Mouse (Mus musculus) adrenal gland, postnatal 25 days (tissue): Measurements from ENCODE around the gene Flt3. TPM values are rescaled to one million over a fixed set of nuclear protein-coding genes. Genes with fewer than 3 reads are reported as not detected.
A peak's percentile ranks its signal among the peaks of the same experiment; 100 is the strongest.

Experiments
- DNase-seq: peaks from one replicate; pipeline ENCODE4 v3.0.0; 2021; ENCODE audit warnings: mixed read lengths
- total RNA-seq: library from RNA; stranded (reverse); gene quantifications from 2 replicates; pipeline ENCODE4 v1.2.3, GENCODE M21; 2021

The Flt3 gene
- total RNA-seq, 1 experiment from 2014 or later = not detected

- DNase-seq = no peak
These were observed 90.5 kb downstream of the Flt3 start for GRCm38 (mm10) chr5:147309786-147310185.

GRCm38 (mm10) chr5:147308451-147308850 is 91.8 kb downstream of the Flt3 start:
- no peak for DNase-seq

GRCm38 (mm10) chr5:147307398-147307785 is 92.9 kb downstream of the Flt3 start:
- DNase-seq = no peak

GRCm38 (mm10) chr5:147306638-147307397 is 93.5 kb downstream of the Flt3 start, which contains the start of gene Cdx2:
Gene Cdx2, minus strand, starts transcription at chr5:147307270.
- DNase-seq = no peak

GRCm38 (mm10) chr5:147305856-147306637 is 94.2 kb downstream of the Flt3 start:
- no peak for DNase-seq

- no peak for DNase-seq
These were observed 95.1 kb downstream of the Flt3 start for GRCm38 (mm10) chr5:147305166-147305565.

- DNase-seq = no peak
These were observed 95.8 kb downstream of the Flt3 start for GRCm38 (mm10) chr5:147304276-147305155.

GRCm38 (mm10) chr5:147302746-147303400 is 97.4 kb downstream of the Flt3 start:
- no peak for DNase-seq

GRCm38 (mm10) chr5:147302141-147302540 is 98.1 kb downstream of the Flt3 start:
- no peak for DNase-seq

GRCm38 (mm10) chr5:147301781-147302070 is 98.6 kb downstream of the Flt3 start:
- DNase-seq = no peak

GRCm38 (mm10) chr5:147300917-147301780 is 99.1 kb downstream of the Flt3 start:
- DNase-seq = no peak

- no peak for DNase-seq
These were observed 100.3 kb downstream of the Flt3 start for GRCm38 (mm10) chr5:147300001-147300363.

GRCm38 (mm10) chr5:147299255-147300000 is 100.9 kb downstream of the Flt3 start:
- DNase-seq = peak; percentile 49

GRCm38 (mm10) chr5:147297249-147297648 is 103.0 kb downstream of the Flt3 start:
- DNase-seq = no peak

GRCm38 (mm10) chr5:147294121-147294520 is 106.2 kb downstream of the Flt3 start:
- peak; percentile 25 for DNase-seq

GRCm38 (mm10) chr5:147293127-147293910 is 107.0 kb downstream of the Flt3 start:
- peak; percentile 65 for DNase-seq

GRCm38 (mm10) chr5:147292506-147293120 is 107.7 kb downstream of the Flt3 start:
- DNase-seq = no peak

GRCm38 (mm10) chr5:147291764-147292505 is 108.4 kb downstream of the Flt3 start:
- DNase-seq = no peak
